Mouse (Mus musculus): ENCODE data around the gene Ndufa12. TPM values are rescaled to one million over a fixed set of nuclear protein-coding genes. Genes with fewer than 3 reads are reported as not detected.

The Ndufa12 gene
- polyA plus RNA-seq, 1 experiment from 2014 or later = 412 TPM

DNA sequence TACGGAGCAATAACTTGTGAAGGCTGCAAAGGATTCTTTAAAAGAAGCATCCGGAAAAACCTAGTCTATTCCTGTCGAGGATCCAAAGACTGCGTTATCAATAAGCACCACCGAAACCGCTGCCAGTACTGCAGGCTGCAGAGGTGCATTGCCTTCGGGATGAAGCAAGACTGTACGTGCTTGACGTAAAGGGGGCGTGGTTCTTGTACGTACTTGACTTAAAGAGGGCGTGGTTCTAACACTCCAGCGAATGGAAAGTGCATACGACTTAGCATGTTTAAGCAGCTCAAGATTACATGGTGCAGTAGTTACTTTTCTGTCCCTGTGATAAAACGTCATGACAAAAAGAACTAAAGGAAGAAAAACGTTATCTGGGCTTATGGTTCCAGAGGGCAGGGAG is 33.1 kb upstream of the Ndufa12 start:
- H3K27me3 ChIP-seq (ENCODE audit: control insufficient read depth, insufficient read depth, low read length) = no peaks in the 10 kb centered on the region
- H3K36me3 ChIP-seq (ENCODE audit: control insufficient read depth, insufficient read depth, low read length) = peaks cover 56% of the 10 kb centered on the region
- no peak overlapping the region for H3K4me2 ChIP-seq (ENCODE audit: low read length)
- DNase-seq = no peak
- H3K9ac ChIP-seq (replicated peaks; ENCODE audit: low read length) = no peak overlapping the region
- WGBS = 92% methylated on average over 16 of the region's 16 CpGs
- no peak overlapping the region for H3K4me3 ChIP-seq (replicated peaks; ENCODE audit: low read depth, low read length)
- H3K4me1 ChIP-seq (ENCODE audit: control insufficient read depth, insufficient read depth, low read length) = no peaks in the 10 kb centered on the region
- ATAC-seq (ENCODE audit: low FRiP score, low TSS enrichment) = no peak
- H3K9me3 ChIP-seq (ENCODE audit: control insufficient read depth, low read length) = no peaks in the 10 kb centered on the region
- no peak overlapping the region for H3K27ac ChIP-seq (replicated peaks; ENCODE audit: low read depth, low read length)

DNA sequence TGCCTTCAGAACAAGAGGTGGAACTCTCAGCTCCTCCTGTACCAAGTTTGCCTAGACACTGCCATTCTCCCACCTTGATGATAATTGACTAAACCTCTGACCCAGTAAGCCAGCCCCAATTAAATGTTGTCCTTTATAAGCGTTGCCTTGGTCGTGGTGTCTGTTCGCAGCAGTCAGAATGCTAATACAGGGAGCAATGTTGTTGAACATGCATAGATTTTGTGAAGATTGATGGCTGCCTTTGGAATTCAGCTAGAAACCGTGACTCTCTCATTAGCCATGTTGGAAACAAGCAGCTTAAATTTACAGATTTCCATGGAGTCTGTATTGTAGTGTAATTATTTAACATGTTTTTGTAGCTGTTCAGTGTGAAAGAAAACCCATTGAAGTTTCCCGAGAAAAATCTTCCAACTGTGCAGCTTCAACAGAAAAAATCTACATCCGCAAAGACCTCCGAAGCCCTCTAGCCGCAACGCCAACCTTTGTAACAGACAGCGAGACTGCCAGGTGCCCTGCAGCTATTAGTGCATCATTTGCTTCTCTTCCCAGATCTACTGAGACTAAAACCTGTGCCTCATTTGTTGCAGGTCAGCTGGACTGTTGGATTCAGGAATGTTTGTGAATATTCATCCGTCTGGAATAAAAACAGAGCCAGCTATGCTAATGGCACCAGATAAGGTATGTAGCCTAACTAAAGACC is 31.3 kb upstream of the Ndufa12 start:
- Histone ChIP-seq H3K4me3 (replicated peaks; ENCODE audit: low read depth, low read length) (no peak overlapping the region), H3K4me2 (ENCODE audit: low read length) (no peak overlapping the region), H3K9ac (replicated peaks; ENCODE audit: low read length) (no peak overlapping the region), H3K9me3 (ENCODE audit: control insufficient read depth, low read length) (no peaks in the 10 kb centered on the region), H3K27me3 (ENCODE audit: control insufficient read depth, insufficient read depth, low read length) (no peaks in the 10 kb centered on the region), H3K27ac (replicated peaks; ENCODE audit: low read depth, low read length) (no peak overlapping the region), H3K4me1 (ENCODE audit: control insufficient read depth, insufficient read depth, low read length) (peaks cover 6% of the 10 kb centered on the region; the same call in 1 of the 2 replicates), H3K36me3 (ENCODE audit: control insufficient read depth, insufficient read depth, low read length) (peaks cover 64% of the 10 kb centered on the region)
- WGBS = 50% methylated on average over 11 of the region's 11 CpGs
- DNase-seq (peak; percentile 34), ATAC-seq (ENCODE audit: low FRiP score, low TSS enrichment) (no peak)

DNA sequence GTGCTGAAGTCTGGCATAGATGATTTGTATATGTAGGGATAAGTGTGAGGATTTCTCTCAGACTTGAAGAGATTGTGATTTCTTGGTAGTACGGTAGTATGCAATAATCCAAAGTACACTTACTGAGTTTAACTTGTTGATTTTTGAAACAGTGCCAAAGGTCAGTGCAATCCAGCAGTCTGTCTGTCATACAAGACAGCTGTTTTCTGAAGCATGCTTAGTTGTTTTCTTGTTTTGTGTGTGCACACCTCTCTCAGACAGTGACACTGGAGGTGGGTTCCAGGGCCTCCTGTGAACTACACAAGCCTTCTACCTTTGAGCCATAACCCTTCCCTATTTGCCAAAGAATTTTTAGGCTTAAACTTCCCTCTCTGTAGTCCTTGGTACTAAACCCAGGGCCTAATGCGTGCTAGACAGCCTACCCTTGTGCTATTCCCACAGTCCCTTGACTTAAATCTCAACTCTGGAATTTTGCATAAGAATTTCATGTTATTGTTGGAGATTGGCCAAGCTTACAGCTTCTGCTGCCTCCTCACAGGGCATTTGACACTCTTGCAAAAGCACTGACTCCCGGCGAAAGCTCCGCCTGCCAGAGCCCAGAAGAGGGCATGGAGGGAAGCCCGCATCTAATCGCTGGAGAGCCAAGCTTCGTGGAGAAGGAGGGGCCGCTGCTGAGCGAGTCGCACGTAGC is 26.9 kb upstream of the Ndufa12 start:
- Histone ChIP-seq H3K9me3 (ENCODE audit: control insufficient read depth, low read length) (no peaks in the 10 kb centered on the region), H3K4me1 (ENCODE audit: control insufficient read depth, insufficient read depth, low read length) (peaks cover 20% of the 10 kb centered on the region), H3K4me2 (ENCODE audit: low read length) (peak overlapping the region; percentile 24), H3K27me3 (ENCODE audit: control insufficient read depth, insufficient read depth, low read length) (no peaks in the 10 kb centered on the region), H3K9ac (replicated peaks; ENCODE audit: low read length) (no peak overlapping the region), H3K27ac (replicated peaks; ENCODE audit: low read depth, low read length) (no peak overlapping the region), H3K36me3 (ENCODE audit: control insufficient read depth, insufficient read depth, low read length) (peaks cover 57% of the 10 kb centered on the region), H3K4me3 (replicated peaks; ENCODE audit: low read depth, low read length) (no peak overlapping the region)
- DNase-seq (peak; percentile 60), ATAC-seq (ENCODE audit: low FRiP score, low TSS enrichment) (no peak)
- 16% methylated on average over 12 of the region's 12 CpGs for WGBS

DNA sequence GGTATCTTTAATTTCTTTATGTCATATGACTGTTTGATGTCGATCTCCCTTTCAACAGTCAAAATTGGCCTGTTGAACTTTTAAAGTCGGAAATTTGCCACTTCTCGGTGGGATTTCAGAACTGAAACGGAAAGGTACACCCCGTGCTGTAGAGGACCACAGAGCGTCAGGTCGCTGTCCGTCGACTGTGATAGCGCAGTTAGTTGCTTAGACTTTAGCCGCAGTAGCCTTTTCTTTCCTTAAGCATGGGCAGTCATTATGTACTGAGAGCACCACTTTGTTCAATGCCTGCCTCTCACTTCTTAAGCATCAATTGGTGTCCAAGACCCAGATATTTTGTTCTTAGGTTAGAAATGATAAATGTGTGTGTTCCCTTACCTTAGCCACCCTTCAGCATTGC is 26.4 kb upstream of the Ndufa12 start:
- peaks cover 57% of the 10 kb centered on the region for H3K36me3 ChIP-seq (ENCODE audit: control insufficient read depth, insufficient read depth, low read length)
- H3K27me3 ChIP-seq (ENCODE audit: control insufficient read depth, insufficient read depth, low read length) = no peaks in the 10 kb centered on the region
- H3K4me3 ChIP-seq (replicated peaks; ENCODE audit: low read depth, low read length) = no peak overlapping the region
- peak overlapping the region; percentile 24 for H3K4me2 ChIP-seq (ENCODE audit: low read length)
- H3K27ac ChIP-seq (replicated peaks; ENCODE audit: low read depth, low read length) = peak overlapping the region; percentile 17; the same call in 1 of the 2 replicates
- peaks cover 20% of the 10 kb centered on the region for H3K4me1 ChIP-seq (ENCODE audit: control insufficient read depth, insufficient read depth, low read length)
- DNase-seq (no peak), ATAC-seq (ENCODE audit: low FRiP score, low TSS enrichment) (no peak)
- H3K9me3 ChIP-seq (ENCODE audit: control insufficient read depth, low read length) = no peaks in the 10 kb centered on the region
- 25% methylated on average over 11 of the region's 11 CpGs for WGBS
- H3K9ac ChIP-seq (replicated peaks; ENCODE audit: low read length) = no peak overlapping the region

DNA sequence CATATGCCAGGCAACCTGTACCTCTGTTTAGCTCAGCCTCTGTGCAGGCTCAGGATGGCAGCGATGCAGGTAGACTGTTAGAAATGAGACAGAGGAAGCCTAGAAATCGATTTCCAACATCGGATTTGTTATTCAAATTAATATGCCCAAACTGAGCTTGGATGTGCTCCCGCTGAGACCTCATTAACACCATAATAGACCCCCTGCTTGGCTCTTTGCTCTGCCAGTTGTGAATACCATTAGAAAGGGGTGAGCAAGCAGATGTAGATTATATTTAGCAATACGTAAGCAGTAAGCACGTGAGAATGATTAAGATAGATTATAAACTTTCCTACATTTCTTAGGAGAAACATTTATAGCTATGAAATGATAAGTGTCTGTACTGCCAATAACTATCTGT is 25.8 kb upstream of the Ndufa12 start:
- H3K4me1 ChIP-seq (ENCODE audit: control insufficient read depth, insufficient read depth, low read length) = peaks cover 20% of the 10 kb centered on the region
- no peaks in the 10 kb centered on the region for H3K9me3 ChIP-seq (ENCODE audit: control insufficient read depth, low read length)
- H3K27me3 ChIP-seq (ENCODE audit: control insufficient read depth, insufficient read depth, low read length) = no peaks in the 10 kb centered on the region
- H3K4me3 ChIP-seq (replicated peaks; ENCODE audit: low read depth, low read length) = no peak overlapping the region
- H3K4me2 ChIP-seq (ENCODE audit: low read length) = peak overlapping the region; percentile 19; the same call in 1 of the 2 replicates
- no peak overlapping the region for H3K9ac ChIP-seq (replicated peaks; ENCODE audit: low read length)
- WGBS = 9% methylated on average over 6 of the region's 6 CpGs
- peak overlapping the region; percentile 17; the same call in 1 of the 2 replicates for H3K27ac ChIP-seq (replicated peaks; ENCODE audit: low read depth, low read length)
- ATAC-seq (ENCODE audit: low FRiP score, low TSS enrichment) = no peak
- H3K36me3 ChIP-seq (ENCODE audit: control insufficient read depth, insufficient read depth, low read length) = peaks cover 54% of the 10 kb centered on the region
- DNase-seq = peak; percentile 61

DNA sequence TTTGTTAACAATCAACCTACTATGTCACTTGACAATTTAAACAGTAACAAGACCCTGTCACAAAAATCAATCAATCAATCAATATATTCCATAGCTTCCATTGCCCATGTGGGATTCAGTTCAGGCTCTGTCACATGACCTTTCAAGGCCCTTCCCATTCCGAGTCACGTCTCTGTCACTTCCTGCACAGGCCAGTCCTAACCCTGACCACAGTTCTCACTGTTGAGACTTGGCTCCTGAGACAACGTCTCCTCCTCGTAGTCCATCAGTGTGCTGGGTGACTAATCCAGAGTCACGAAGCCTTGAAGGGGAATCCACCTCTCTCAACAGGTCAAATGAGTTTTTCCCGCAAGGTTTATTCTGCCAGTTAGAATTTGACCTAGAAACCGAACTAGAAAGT is 23.9 kb upstream of the Ndufa12 start:
- Histone ChIP-seq H3K27me3 (ENCODE audit: control insufficient read depth, insufficient read depth, low read length) (no peaks in the 10 kb centered on the region), H3K36me3 (ENCODE audit: control insufficient read depth, insufficient read depth, low read length) (peaks cover 37% of the 10 kb centered on the region), H3K4me1 (ENCODE audit: control insufficient read depth, insufficient read depth, low read length) (peaks cover 20% of the 10 kb centered on the region), H3K9ac (replicated peaks; ENCODE audit: low read length) (no peak overlapping the region), H3K27ac (replicated peaks; ENCODE audit: low read depth, low read length) (no peak overlapping the region), H3K4me3 (replicated peaks; ENCODE audit: low read depth, low read length) (no peak overlapping the region), H3K9me3 (ENCODE audit: control insufficient read depth, low read length) (no peaks in the 10 kb centered on the region), H3K4me2 (ENCODE audit: low read length) (no peak overlapping the region)
- DNase-seq (no peak), ATAC-seq (ENCODE audit: low FRiP score, low TSS enrichment) (no peak)
- 89% methylated on average over 7 of the region's 7 CpGs for whole genome bisulfite sequencing

DNA sequence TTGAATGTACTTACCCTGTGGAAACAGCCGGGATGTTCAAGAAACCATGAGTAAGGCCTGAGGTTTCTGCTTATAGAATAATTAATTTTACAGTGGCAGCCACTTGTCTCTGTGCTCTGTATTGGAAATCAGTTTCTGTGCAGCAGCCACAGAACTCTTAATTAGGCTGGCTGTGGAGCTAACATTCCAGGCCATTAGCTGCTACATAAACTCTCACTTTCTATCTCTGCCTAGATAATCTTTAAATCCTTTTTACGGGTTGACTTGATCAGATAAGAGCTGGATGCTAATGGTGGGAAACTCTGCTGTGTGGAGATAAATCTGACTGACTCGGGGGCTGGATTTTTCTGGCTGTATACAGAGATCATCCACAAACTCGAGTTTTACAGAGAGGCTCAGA is 15.3 kb upstream of the Ndufa12 start:
- WGBS = 19% methylated on average over 4 of the region's 4 CpGs
- peak; percentile 17 for DNase-seq
- no peak overlapping the region for H3K9ac ChIP-seq (replicated peaks; ENCODE audit: low read length)
- H3K4me3 ChIP-seq (replicated peaks; ENCODE audit: low read depth, low read length) = no peak overlapping the region
- no peaks in the 10 kb centered on the region for H3K9me3 ChIP-seq (ENCODE audit: control insufficient read depth, low read length)
- no peaks in the 10 kb centered on the region for H3K27me3 ChIP-seq (ENCODE audit: control insufficient read depth, insufficient read depth, low read length)
- peaks cover 31% of the 10 kb centered on the region; the same call in 1 of the 2 replicates for H3K36me3 ChIP-seq (ENCODE audit: control insufficient read depth, insufficient read depth, low read length)
- H3K4me2 ChIP-seq (ENCODE audit: low read length) = no peak overlapping the region
- no peak for ATAC-seq (ENCODE audit: low FRiP score, low TSS enrichment)
- no peaks in the 10 kb centered on the region for H3K4me1 ChIP-seq (ENCODE audit: control insufficient read depth, insufficient read depth, low read length)
- H3K27ac ChIP-seq (replicated peaks; ENCODE audit: low read depth, low read length) = no peak overlapping the region

DNA sequence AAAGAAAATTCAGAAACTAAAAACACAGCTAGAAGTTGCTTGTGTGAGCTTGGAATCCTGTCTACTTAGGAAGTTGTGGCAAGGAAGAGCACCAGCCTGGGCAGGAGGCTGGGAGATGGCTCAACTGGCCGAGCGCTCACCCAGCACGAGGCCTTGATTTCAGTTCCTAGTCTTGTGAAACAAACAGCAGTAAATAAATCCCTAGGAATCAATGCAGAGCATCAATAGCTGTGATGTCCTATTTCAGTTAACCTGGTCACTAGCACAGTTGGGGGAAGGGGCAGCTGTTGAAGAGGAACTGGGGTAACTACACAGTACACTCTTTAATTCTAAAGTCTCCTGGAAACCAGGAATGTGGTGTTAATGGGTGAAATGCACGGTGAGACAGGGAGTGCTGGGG is 6.5 kb downstream of the Ndufa12 start:
- ATAC-seq (ENCODE audit: low FRiP score, low TSS enrichment) (no peak), DNase-seq (no peak)
- no peaks in the 10 kb centered on the region; the same call in 1 of the 2 replicates for H3K4me1 ChIP-seq (ENCODE audit: control insufficient read depth, insufficient read depth, low read length)
- no peaks in the 10 kb centered on the region for H3K9me3 ChIP-seq (ENCODE audit: control insufficient read depth, low read length)
- H3K4me2 ChIP-seq (ENCODE audit: low read length) = no peak overlapping the region
- H3K36me3 ChIP-seq (ENCODE audit: control insufficient read depth, insufficient read depth, low read length) = peaks cover 63% of the 10 kb centered on the region
- no peak overlapping the region for H3K9ac ChIP-seq (replicated peaks; ENCODE audit: low read length)
- H3K27me3 ChIP-seq (ENCODE audit: control insufficient read depth, insufficient read depth, low read length) = no peaks in the 10 kb centered on the region
- no peak overlapping the region for H3K4me3 ChIP-seq (replicated peaks; ENCODE audit: low read depth, low read length)
- 89% methylated on average over 4 of the region's 4 CpGs for WGBS
- H3K27ac ChIP-seq (replicated peaks; ENCODE audit: low read depth, low read length) = no peak overlapping the region
